Mouse (Mus musculus) spleen, adult 2 months (tissue): ENCODE data around the gene Ccdc162. TPM values are rescaled to one million over a fixed set of nuclear protein-coding genes. Genes with fewer than 3 reads are reported as not detected.

Source experiments
- DNase-seq, 2 experiments: peaks; one replicate each; pipeline versions ENCODE4 v3.0.0 to v3.0.0-alpha.2; 2012 to 2021; ENCODE audit warnings: low spot score in 2 of 2, low read depth in 1 of 2
- H3K27ac ChIP-seq: fragments of 200-500 bp; 2 replicates; pipeline ENCODE4 v1.5.1; 2012; ENCODE audit warnings: low read length, inconsistent platforms; ENCODE audit not compliant: insufficient read depth
- H3K27me3 ChIP-seq: fragments of 200-500 bp; 2 replicates; pipeline ENCODE4 v1.6.1; 2012; ENCODE audit warnings: mild to moderate bottlenecking, moderate library complexity, low read length, inconsistent platforms; ENCODE audit not compliant: control insufficient read depth, insufficient read depth
- H3K36me3 ChIP-seq: fragments of 200-500 bp; 2 replicates; pipeline ENCODE4 v1.6.1; 2012; ENCODE audit warnings: mild to moderate bottlenecking, low read length, inconsistent platforms; ENCODE audit not compliant: control insufficient read depth, insufficient read depth
- H3K4me1 ChIP-seq: fragments of 200-500 bp; 2 replicates; pipeline ENCODE4 v1.6.1; 2011; ENCODE audit warnings: inconsistent platforms; ENCODE audit not compliant: control insufficient read depth, insufficient read depth, insufficient read length
- H3K4me3 ChIP-seq: fragments of 200-500 bp; 2 replicates; pipeline ENCODE4 v1.5.1; 2011; ENCODE audit warnings: mild to moderate bottlenecking, inconsistent platforms; ENCODE audit not compliant: insufficient read depth, insufficient read length; ENCODE audit errors: extremely low read depth
- CTCF ChIP-seq: fragments of 200-500 bp; IDR thresholded peaks from 2 replicates; pipeline ENCODE4 v1.5.1; 2011; ENCODE audit warnings: mild to moderate bottlenecking, inconsistent platforms; ENCODE audit not compliant: insufficient read depth, insufficient read length, insufficient replicate concordance; ENCODE audit errors: extremely low read depth
- POLR2A ChIP-seq: fragments of 200-500 bp; IDR thresholded peaks from 2 replicates; pipeline ENCODE4 v1.6.1; 2011; ENCODE audit warnings: low read depth, low read length, inconsistent platforms
- WGBS: fragments of 180-500 bp; shearing (Covaris S2); methylation state at CpG from one replicate; pipeline ENCODE4 v1.1.7; 2018; 5-methylcytosine and 5-hydroxymethylcytosine counted together
- polyA plus RNA-seq: library from polyadenylated mRNA; depleted of rRNA; stranded (reverse); fragments of >200 nt; gene quantifications from 2 replicates; pipeline ENCODE4 v1.2.3, GENCODE M21; 2012

Ccdc162 gene
- polyA plus RNA-seq, 1 experiment: 0.41 TPM

GRCm38 (mm10) chr10:41751867-41752480 lies 35.5 kb upstream of the Ccdc162 start:
- H3K27me3 ChIP-seq: no peaks in the 10 kb centered on the region
- DNase-seq: peak in 1 of 2 experiments; percentile 11
- TF ChIP-seq CTCF: no peak
- no peak for TF ChIP-seq POLR2A
- H3K4me3 ChIP-seq: peak overlapping the region; percentile 49
- H3K4me1 ChIP-seq: peaks cover 10% of the 10 kb centered on the region; the same call in 1 of the 2 replicates
- H3K36me3 ChIP-seq: no peaks in the 10 kb centered on the region
- 14% methylated on average over 14 of the region's 14 CpGs for WGBS
- no peak overlapping the region for H3K27ac ChIP-seq

GRCm38 (mm10) chr10:41749306-41749705 lies 32.9 kb upstream of the Ccdc162 start:
- WGBS: 92% methylated on average over 3 of the region's 3 CpGs
- DNase-seq: no peak
- TF ChIP-seq POLR2A (no peak), CTCF (no peak)

DNA sequence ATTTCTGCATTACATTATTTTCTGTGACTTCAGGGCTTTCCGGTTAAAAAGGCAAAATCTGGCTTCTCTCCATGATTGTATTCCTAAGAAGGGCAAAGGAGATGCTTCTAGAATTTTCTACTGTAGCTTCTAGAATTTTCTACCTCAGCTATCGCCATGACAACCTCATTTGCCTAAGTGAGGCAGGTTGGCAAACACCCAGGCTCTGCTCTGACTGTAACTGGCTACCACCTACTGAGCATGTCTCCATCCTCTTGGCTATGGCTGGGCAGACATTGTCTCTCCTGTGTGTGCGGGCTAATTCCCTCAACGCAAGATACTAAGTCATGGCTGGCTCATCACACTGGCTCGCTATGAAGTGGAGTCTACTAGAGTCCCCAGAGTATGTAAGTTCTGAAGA lies 30.1 kb upstream of the Ccdc162 start:
- no peaks in the 10 kb centered on the region for H3K27me3 ChIP-seq
- no peak for DNase-seq
- H3K4me1 ChIP-seq: peaks cover 2% of the 10 kb centered on the region; the same call in 1 of the 2 replicates
- TF ChIP-seq CTCF (no peak), POLR2A (no peak)
- H3K4me3 ChIP-seq: no peak overlapping the region
- WGBS: 94% methylated on average over 5 of the region's 5 CpGs
- peaks cover 3% of the 10 kb centered on the region for H3K36me3 ChIP-seq
- no peak overlapping the region for H3K27ac ChIP-seq

More at GRCm38 (mm10) chr10:41749306-41749705, 32.9 kb upstream of the Ccdc162 start:
- Histone ChIP-seq H3K36me3 (no peaks in the 10 kb centered on the region; the same call in 1 of the 2 replicates), H3K4me1 (peaks cover 10% of the 10 kb centered on the region; the same call in 1 of the 2 replicates), H3K4me3 (no peak overlapping the region), H3K27ac (no peak overlapping the region), H3K27me3 (no peaks in the 10 kb centered on the region)

GRCm38 (mm10) chr10:41744006-41744405 lies 27.6 kb upstream of the Ccdc162 start:
- H3K36me3 ChIP-seq: peaks cover 6% of the 10 kb centered on the region
- no peak for DNase-seq
- TF ChIP-seq CTCF: no peak
- no peak for TF ChIP-seq POLR2A
- no peak overlapping the region for H3K4me3 ChIP-seq
- no peaks in the 10 kb centered on the region for H3K4me1 ChIP-seq
- H3K27me3 ChIP-seq: no peaks in the 10 kb centered on the region
- WGBS: 90% methylated on average over 4 of the region's 4 CpGs
- H3K27ac ChIP-seq: no peak overlapping the region

GRCm38 (mm10) chr10:41740221-41740620 lies 23.8 kb upstream of the Ccdc162 start:
- no peak for DNase-seq
- no peak overlapping the region for H3K4me3 ChIP-seq
- no peak overlapping the region for H3K27ac ChIP-seq
- peaks cover 15% of the 10 kb centered on the region for H3K36me3 ChIP-seq
- 81% methylated on average over 2 of the region's 2 CpGs for WGBS
- no peaks in the 10 kb centered on the region for H3K4me1 ChIP-seq
- no peaks in the 10 kb centered on the region for H3K27me3 ChIP-seq
- no peak for TF ChIP-seq CTCF
- no peak for TF ChIP-seq POLR2A

DNA sequence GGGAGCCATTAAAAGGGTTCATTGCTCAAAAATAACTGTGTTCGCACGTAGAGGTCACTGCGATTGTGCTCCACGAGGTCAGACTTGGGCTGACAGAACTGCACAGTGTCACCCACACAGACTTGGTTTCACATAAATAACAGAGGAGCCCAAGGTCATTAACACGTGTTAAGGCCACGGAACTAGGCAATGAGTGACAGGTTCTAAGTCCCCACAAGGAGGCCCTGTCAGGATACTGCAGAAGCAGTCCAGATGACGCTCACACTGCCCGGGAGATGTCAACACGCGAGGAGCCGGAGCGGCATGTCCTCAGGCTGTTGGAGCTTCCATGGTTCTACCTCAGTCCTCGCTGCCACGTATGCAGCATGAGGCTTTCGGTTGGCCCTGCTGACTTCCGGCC lies 20.8 kb upstream of the Ccdc162 start:
- Histone ChIP-seq H3K4me3 (no peak overlapping the region), H3K36me3 (peaks cover 12% of the 10 kb centered on the region), H3K27ac (no peak overlapping the region), H3K27me3 (no peaks in the 10 kb centered on the region), H3K4me1 (no peaks in the 10 kb centered on the region)
- no peak for DNase-seq
- WGBS: 93% methylated on average over 16 of the region's 16 CpGs
- TF ChIP-seq POLR2A (no peak), CTCF (no peak)

GRCm38 (mm10) chr10:41735398-41735797 lies 19.0 kb upstream of the Ccdc162 start:
- Histone ChIP-seq H3K27ac (no peak overlapping the region), H3K4me1 (no peaks in the 10 kb centered on the region), H3K4me3 (no peak overlapping the region), H3K27me3 (no peaks in the 10 kb centered on the region), H3K36me3 (peaks cover 17% of the 10 kb centered on the region)
- TF ChIP-seq CTCF: no peak
- TF ChIP-seq POLR2A: no peak
- no peak for DNase-seq
- 86% methylated on average over 6 of the region's 6 CpGs for WGBS
